Mouse (Mus musculus) mammary gland, adult 2 months (tissue): Measurements from ENCODE around the gene Ccdc61. TPM values are rescaled to one million over a fixed set of nuclear protein-coding genes. Genes with fewer than 3 reads are reported as not detected.

Source experiments
- polyA plus RNA-seq: library from polyadenylated mRNA; depleted of rRNA; stranded (reverse); fragments of >200 nt; gene quantifications from 2 replicates; pipeline ENCODE4 v1.2.3, GENCODE M21; 2012; ENCODE audit warnings: low replicate concordance; rRNA removed

Gene Ccdc61
- 16.6 and 33.5 TPM in 2 replicates for polyA plus RNA-seq

DNA sequence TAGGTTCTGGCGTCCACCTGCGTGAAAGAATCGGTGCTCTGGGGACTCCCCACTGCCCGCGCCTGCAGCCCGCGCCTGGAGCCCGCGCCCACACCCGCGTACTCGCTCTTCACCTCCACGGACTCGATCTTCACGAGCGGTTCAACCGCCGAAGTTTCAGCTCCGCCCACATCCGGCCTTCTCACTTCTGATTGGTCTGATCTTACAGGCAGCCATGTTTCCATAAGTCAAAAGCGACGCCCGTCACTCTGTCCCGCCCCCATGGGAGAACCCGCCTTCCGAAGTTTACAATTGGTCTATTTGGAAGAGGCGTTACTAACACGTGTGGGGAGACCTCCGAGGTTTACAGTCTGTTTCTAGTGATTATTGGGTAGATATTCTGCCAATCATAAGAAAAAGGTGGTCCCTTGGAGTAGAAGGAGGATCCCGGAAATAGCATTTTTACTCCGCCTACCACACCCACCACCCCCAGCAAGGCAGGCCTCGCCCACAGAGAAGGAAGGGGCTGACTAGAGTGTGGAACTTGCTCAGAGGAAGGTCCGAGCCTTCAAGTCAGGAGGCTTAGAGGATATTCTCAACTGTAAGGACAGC lies at the start of gene Ccdc61:
Gene Ccdc61 (minus strand): TSS at position 175 of the 591 bp plus-strand sequence.

GRCm38 (mm10) chr7:18925162-18925938 lies 15.1 kb upstream of the Ccdc61 start, which contains the start of gene Nova2:
Nova2 (plus strand) TSS chr7:18925888.

GRCm38 (mm10) chr7:18871031-18871430 lies 39.2 kb downstream of the Ccdc61 start, which contains the start of gene Pglyrp1:
Pglyrp1 (plus strand) TSS chr7:18871331.

Other genes with a start within 250 kb of the Ccdc61 start
- gene Psg20, start 224.2 kb downstream of the Ccdc61 start, polyA plus RNA-seq: not detected in 2 replicates
- 0.30 and 0.82 TPM in 2 replicates for gene Psg22, start 192.3 kb downstream of the Ccdc61 start, polyA plus RNA-seq
- gene Psg19, start 111.9 kb downstream of the Ccdc61 start, polyA plus RNA-seq: not detected in 2 replicates
- 0.06 and 0.09 TPM in 2 replicates for gene Psg17, start 88.8 kb downstream of the Ccdc61 start, polyA plus RNA-seq
- 8.4 and 13.8 TPM in 2 replicates for gene Mill2, start 70.4 kb downstream of the Ccdc61 start, polyA plus RNA-seq
- gene Pglyrp1, start 39.1 kb downstream of the Ccdc61 start, polyA plus RNA-seq: 35.8 and 92.8 TPM in 2 replicates
- gene Nova2, start 15.5 kb upstream of the Ccdc61 start, polyA plus RNA-seq: 1.0 and 1.6 TPM in 2 replicates
- gene Nanos2, start 77.0 kb upstream of the Ccdc61 start, polyA plus RNA-seq: 0.11 TPM in 1 of 2 replicates, not detected in the other
- 8.8 and 14.6 TPM in 2 replicates for gene Mypop, start 80.8 kb upstream of the Ccdc61 start, polyA plus RNA-seq
- gene Irf2bp1, start 93.6 kb upstream of the Ccdc61 start, polyA plus RNA-seq: 23.1 and 50.9 TPM in 2 replicates
- 0.13 and 0.27 TPM in 2 replicates for gene Foxa3, start 113.1 kb upstream of the Ccdc61 start, polyA plus RNA-seq
- gene Sympk, start 114.0 kb upstream of the Ccdc61 start, polyA plus RNA-seq: 71.7 and 98.5 TPM in 2 replicates
- gene Rsph6a, start 144.3 kb upstream of the Ccdc61 start, polyA plus RNA-seq: not detected in 2 replicates
- gene Dmwd, start 165.8 kb upstream of the Ccdc61 start, polyA plus RNA-seq: 64.7 and 84.3 TPM in 2 replicates
- 287 and 339 TPM in 2 replicates for gene Dmpk, start 173.4 kb upstream of the Ccdc61 start, polyA plus RNA-seq
- 42.9 and 52.4 TPM in 2 replicates for gene Six5, start 184.2 kb upstream of the Ccdc61 start, polyA plus RNA-seq
- gene Gm4969, start 208.0 kb upstream of the Ccdc61 start, polyA plus RNA-seq: not detected in 2 replicates
- gene Fbxo46, start 209.4 kb upstream of the Ccdc61 start, polyA plus RNA-seq: 9.6 and 18.2 TPM in 2 replicates
- gene Qpctl, start 238.9 kb upstream of the Ccdc61 start, polyA plus RNA-seq: 17.8 and 20.1 TPM in 2 replicates
- 11.0 and 13.8 TPM in 2 replicates for gene Snrpd2, start 239.3 kb upstream of the Ccdc61 start, polyA plus RNA-seq